Mouse (Mus musculus) heart, embryonic 12.5 days (tissue): ENCODE data around the gene Foxp1. TPM values are rescaled to one million over a fixed set of nuclear protein-coding genes. Genes with fewer than 3 reads are reported as not detected.

Experiments
- ATAC-seq: fragments of 200-750 bp; cut with Nextera tagmentation; 2 replicates; pipeline ENCODE4 v1.8.0; 2017; ENCODE audit warnings: moderate TSS enrichment, moderate library complexity; ENCODE audit not compliant: insufficient number of reproducible peaks, low FRiP score
- H3K27ac ChIP-seq: fragments of 300-500 bp; sonication (generic); 2 replicates; pipeline ENCODE4 v1.5.1; 2016; ENCODE audit warnings: mild to moderate bottlenecking, moderate library complexity; ENCODE audit not compliant: poor library complexity, severe bottlenecking
- H3K27me3 ChIP-seq: fragments of 300-500 bp; sonication (generic); replicated peaks from 2 replicates; pipeline ENCODE4 v1.6.1; 2016; ENCODE audit warnings: mild to moderate bottlenecking, moderate library complexity
- H3K36me3 ChIP-seq: fragments of 300-500 bp; sonication (generic); 2 replicates; pipeline ENCODE4 v1.6.1; 2016; ENCODE audit warnings: mild to moderate bottlenecking, moderate library complexity
- H3K4me1 ChIP-seq: fragments of 300-500 bp; sonication (generic); replicated peaks from 2 replicates; pipeline ENCODE4 v1.6.1; 2016; ENCODE audit warnings: mild to moderate bottlenecking
- H3K4me2 ChIP-seq: fragments of 300-500 bp; sonication (generic); 2 replicates; pipeline ENCODE4 v1.6.1; 2016; ENCODE audit warnings: mild to moderate bottlenecking, moderate library complexity
- H3K4me3 ChIP-seq: fragments of 300-500 bp; sonication (generic); 2 replicates; pipeline ENCODE4 v1.5.1; 2016; ENCODE audit warnings: mild to moderate bottlenecking
- H3K9ac ChIP-seq: fragments of 300-500 bp; sonication (generic); 2 replicates; pipeline ENCODE4 v1.6.1; 2016; ENCODE audit warnings: mild to moderate bottlenecking, moderate library complexity
- H3K9me3 ChIP-seq: fragments of 300-500 bp; sonication (generic); replicated peaks from 2 replicates; pipeline ENCODE4 v1.6.1; 2016; ENCODE audit warnings: mild to moderate bottlenecking, moderate library complexity
- WGBS: fragments of 180-500 bp; shearing (Covaris S2); methylation state at CpG from one replicate; pipeline ENCODE4 v1.1.7; 2016; 5-methylcytosine and 5-hydroxymethylcytosine counted together
- polyA plus RNA-seq: library from polyadenylated mRNA; unstranded; fragments of >200 nt; fragmentation: Nextera tagmentation; extraction: Ambion mirVana; gene quantifications from 2 replicates; pipeline ENCODE4 v1.2.1, GENCODE M21; 2016

Foxp1 gene
- polyA plus RNA-seq, 1 experiment from 2014 or later: 91.1 TPM

DNA sequence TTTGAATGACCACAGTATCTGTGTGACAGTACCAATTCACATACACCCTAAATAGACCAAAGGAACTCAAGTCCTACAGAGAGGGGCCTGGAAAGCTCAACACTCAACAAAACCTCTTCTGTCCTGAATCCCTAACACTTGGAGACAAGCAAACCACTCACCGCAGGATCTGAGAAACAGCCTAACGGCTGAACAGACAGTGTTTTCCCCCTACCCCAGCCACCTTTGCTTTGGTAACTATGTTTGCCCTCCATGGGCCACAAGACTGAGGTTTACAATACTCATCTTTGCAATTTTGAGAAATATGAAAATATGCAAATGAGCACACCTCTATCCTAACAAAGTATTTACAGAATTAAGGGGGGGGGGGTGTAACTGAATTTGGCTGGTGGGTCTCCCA is 525.7 kb downstream of the Foxp1 start:
- Histone ChIP-seq H3K36me3 (peaks cover 15% of the 10 kb centered on the region), H3K9me3 (no peaks in the 10 kb centered on the region), H3K9ac (no peak overlapping the region), H3K4me1 (peaks cover 72% of the 10 kb centered on the region), H3K27me3 (no peaks in the 10 kb centered on the region), H3K4me2 (no peak overlapping the region), H3K27ac (no peak overlapping the region), H3K4me3 (no peak overlapping the region)
- WGBS: 76% methylated on average over 2 of the region's 2 CpGs
- no peak for ATAC-seq

DNA sequence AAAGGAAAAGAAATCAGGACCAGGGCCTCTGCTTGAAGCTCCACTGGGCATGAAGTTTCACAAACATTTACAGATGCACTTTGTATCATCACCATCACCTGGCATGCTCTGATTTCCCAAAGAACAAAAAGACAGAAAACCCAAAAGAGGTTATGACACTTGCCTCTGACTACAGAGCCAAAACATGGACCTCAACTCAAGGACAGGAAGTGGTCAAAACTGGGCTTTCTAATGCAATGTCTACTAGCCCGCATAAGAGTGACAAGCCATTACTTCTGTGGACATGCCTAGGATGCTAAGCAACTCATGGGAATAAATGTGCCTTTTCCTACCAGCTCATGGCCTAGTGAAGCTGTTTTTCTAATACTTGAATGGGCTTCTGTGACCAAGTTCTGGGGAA is 526.2 kb downstream of the Foxp1 start:
- no peak for ATAC-seq
- Histone ChIP-seq H3K36me3 (peaks cover 10% of the 10 kb centered on the region; the same call in 1 of the 2 replicates), H3K27me3 (no peaks in the 10 kb centered on the region), H3K27ac (no peak overlapping the region; the same call in 1 of the 2 replicates), H3K4me1 (peaks cover 75% of the 10 kb centered on the region), H3K4me3 (no peak overlapping the region), H3K9ac (no peak overlapping the region), H3K9me3 (no peaks in the 10 kb centered on the region), H3K4me2 (no peak overlapping the region)
- WGBS: 87% methylated on average over 1 of the region's 1 CpGs

DNA sequence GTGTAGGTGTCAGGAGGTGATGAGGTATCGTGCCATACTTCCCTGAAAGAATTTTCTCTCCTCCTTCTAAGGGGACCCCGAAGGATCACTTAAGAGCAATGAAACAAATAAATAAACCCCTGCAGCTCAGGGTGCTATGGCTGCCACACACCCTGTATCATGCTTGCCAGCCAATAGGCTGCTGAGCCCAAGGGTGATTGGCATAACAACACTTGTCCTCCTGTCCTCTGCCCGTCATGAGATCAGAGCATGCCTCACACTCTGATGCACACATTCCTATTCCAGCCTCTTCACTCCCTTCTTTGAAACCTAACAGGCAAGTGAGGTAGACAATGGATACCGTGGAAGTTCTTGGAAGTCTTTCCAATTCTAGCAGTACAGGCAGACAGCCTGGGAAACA is 526.8 kb downstream of the Foxp1 start:
- ATAC-seq: no peak

DNA sequence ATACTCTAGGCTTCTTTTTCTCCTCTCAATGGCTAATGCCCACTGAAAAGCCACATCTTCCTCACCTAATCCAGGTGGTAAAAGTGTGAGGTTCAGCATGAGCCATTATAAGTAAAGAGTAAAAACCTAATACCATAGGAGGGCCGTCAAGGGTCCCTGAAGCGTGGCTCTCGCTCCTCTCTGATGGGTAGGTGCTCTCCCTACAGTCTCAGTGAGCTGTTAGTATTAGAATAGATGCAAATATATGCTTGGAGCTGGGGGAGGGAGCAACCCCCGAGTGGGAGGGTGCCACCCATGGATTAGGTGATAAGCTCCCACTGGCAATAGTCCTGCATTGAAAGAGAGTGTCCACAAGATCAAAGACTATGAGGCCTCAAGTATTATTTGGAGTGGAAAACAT is 527.6 kb downstream of the Foxp1 start:
- Histone ChIP-seq H3K4me3 (no peak overlapping the region), H3K4me2 (no peak overlapping the region), H3K9me3 (no peaks in the 10 kb centered on the region), H3K27me3 (no peaks in the 10 kb centered on the region), H3K36me3 (peaks cover 14% of the 10 kb centered on the region), H3K27ac (0 out of 2 replicates have a peak overlapping the region, but pooled peaks have one; percentile 34), H3K9ac (no peak overlapping the region), H3K4me1 (peaks cover 72% of the 10 kb centered on the region)
- WGBS: 78% methylated on average over 4 of the region's 4 CpGs
- no peak for ATAC-seq

More for the DNA sequence above, 526.8 kb downstream of the Foxp1 start:
- H3K9ac ChIP-seq: no peak overlapping the region
- WGBS: 66% methylated on average over 4 of the region's 4 CpGs
- H3K36me3 ChIP-seq: peaks cover 9% of the 10 kb centered on the region; the same call in 1 of the 2 replicates
- H3K27me3 ChIP-seq: no peaks in the 10 kb centered on the region
- H3K4me1 ChIP-seq: peaks cover 75% of the 10 kb centered on the region
- H3K27ac ChIP-seq: no peak overlapping the region; the same call in 1 of the 2 replicates
- H3K4me3 ChIP-seq: no peak overlapping the region
- no peak overlapping the region for H3K4me2 ChIP-seq
- no peaks in the 10 kb centered on the region for H3K9me3 ChIP-seq

DNA sequence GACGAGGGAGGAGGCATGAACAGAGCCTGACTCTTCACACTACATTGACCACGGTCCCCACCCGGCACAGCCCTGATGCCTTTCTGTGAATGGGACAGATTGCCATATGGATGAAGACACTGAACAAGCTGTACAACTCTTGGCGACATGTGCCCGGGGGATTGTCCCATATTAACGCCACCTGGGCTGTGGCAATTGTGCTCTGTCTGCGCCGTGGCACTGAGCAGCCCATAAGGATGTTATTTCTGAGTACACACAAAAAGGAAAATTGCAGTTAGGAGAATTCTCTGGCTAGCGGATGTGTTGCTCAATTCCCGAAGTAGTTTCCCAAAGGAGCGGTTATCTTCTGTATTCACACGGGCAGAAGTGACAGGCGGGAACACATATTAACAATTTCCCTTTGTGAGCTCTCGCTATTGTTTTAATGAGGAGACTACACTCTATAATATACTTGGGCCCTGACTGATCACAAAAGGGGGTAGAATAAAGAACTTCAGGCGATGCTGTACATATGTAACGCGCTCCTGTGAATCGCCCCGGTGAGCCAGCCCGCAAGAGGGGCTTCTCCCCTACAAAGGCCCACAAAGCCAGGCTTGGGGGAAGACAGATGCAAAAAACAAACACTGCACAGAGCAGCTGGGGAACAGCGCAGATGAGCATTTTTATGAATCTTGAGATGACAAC is 528.3 kb downstream of the Foxp1 start:
- no peaks in the 10 kb centered on the region for H3K9me3 ChIP-seq
- H3K4me1 ChIP-seq: peaks cover 71% of the 10 kb centered on the region
- no peaks in the 10 kb centered on the region for H3K27me3 ChIP-seq
- peak overlapping the region; percentile 34 for H3K27ac ChIP-seq
- no peak overlapping the region for H3K4me2 ChIP-seq
- H3K36me3 ChIP-seq: peaks cover 18% of the 10 kb centered on the region
- WGBS: 82% methylated on average over 21 of the region's 21 CpGs
- no peak overlapping the region for H3K4me3 ChIP-seq
- 0 out of 2 replicates have a peak, but pooled peaks have one; percentile 13 for ATAC-seq
- H3K9ac ChIP-seq: no peak overlapping the region

DNA sequence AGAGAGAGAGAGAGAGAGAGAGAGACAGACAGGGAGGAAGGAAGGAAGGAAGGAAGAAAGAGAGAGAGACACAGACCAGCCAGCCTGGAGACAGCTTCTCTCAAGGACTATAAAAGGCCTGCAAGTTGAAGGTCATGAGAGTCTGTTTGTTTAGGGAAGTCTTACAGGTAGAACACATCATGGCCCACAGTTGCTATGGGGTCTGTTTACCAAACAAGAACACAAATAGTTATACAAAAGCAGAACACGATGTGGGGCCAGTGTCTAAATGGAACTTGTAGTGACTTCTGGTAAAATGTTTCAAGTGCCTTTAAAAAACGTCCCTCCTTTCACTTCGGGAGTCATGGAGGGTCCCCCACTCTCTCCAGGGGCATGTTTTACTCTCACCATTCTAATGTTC is 529.3 kb downstream of the Foxp1 start:
- Histone ChIP-seq H3K4me3 (no peak overlapping the region), H3K27ac (peak overlapping the region; percentile 43), H3K36me3 (peaks cover 15% of the 10 kb centered on the region), H3K9me3 (no peaks in the 10 kb centered on the region), H3K27me3 (no peaks in the 10 kb centered on the region), H3K4me1 (peaks cover 77% of the 10 kb centered on the region), H3K4me2 (no peak overlapping the region), H3K9ac (no peak overlapping the region)
- ATAC-seq: no peak
- WGBS: 47% methylated on average over 3 of the region's 3 CpGs

DNA sequence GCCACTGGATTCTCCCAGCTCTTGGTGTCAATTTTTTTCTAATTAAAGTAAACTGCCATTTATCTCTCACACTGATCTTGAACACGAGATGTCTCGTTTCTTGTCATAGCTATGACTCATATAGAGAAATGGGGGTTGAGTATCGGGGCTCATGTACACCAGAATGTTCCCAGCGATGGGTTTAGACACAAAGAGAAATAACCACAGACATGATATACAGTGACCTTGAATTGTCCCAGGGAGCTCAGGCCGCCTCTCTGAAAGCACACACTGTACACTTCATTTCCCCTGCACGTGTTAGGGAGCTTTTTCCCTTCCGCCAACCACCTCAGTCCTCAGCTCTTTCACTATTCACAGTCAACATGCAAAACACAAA is 529.8 kb downstream of the Foxp1 start:
- Histone ChIP-seq H3K4me3 (no peak overlapping the region), H3K27me3 (no peaks in the 10 kb centered on the region), H3K4me1 (peaks cover 74% of the 10 kb centered on the region), H3K9me3 (no peaks in the 10 kb centered on the region), H3K9ac (no peak overlapping the region), H3K4me2 (no peak overlapping the region), H3K36me3 (peaks cover 14% of the 10 kb centered on the region), H3K27ac (peak overlapping the region; percentile 43; the same call in 1 of the 2 replicates)
- WGBS: 51% methylated on average over 7 of the region's 7 CpGs
- ATAC-seq: no peak

DNA sequence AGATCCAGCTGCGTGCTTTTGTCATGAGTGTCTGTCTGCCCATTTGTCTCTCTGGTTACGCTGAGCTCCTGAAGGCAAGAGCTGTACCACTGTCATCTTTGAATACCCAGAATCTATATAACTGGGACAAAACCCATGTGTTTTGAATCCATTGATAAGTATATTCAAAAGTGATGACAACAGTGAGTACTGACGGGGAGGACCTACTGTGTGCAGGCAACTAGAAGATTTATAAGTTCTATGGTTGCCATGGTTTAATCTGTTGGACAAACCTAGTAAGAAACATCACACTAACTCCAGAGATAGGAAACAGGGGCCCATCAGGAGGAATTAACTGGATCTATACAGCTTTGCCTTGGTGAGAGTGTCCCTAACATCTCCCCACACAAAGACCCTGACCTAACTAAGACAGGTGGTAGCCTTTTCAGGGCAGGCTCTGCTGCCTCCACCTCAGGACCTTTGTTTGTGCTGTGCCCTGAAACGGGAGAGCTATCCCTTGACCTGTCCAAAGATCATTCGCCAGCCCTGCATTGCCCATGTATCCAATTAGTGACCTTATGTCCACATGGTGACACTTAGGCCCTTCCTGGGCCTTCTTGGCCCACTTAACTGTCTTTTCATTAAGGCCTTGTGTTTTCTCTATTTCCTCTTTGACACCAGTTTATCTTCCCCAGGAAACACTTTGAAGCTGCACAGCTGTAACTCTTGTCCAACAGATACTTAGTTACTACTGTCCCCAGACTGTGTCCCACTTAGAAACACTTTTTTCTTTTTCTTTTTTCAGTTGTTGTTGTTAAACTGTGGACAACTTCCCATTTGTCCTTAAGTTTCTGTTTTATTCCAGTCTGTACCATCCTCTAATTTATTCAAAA is 530.4 kb downstream of the Foxp1 start:
- Histone ChIP-seq H3K4me2 (no peak overlapping the region), H3K4me3 (no peak overlapping the region), H3K36me3 (peaks cover 11% of the 10 kb centered on the region), H3K27me3 (no peaks in the 10 kb centered on the region), H3K4me1 (peaks cover 71% of the 10 kb centered on the region), H3K9me3 (no peaks in the 10 kb centered on the region), H3K9ac (no peak overlapping the region), H3K27ac (peak overlapping the region; percentile 43; the same call in 1 of the 2 replicates)
- 70% methylated on average over 5 of the region's 5 CpGs for whole genome bisulfite sequencing
- ATAC-seq: no peak

DNA sequence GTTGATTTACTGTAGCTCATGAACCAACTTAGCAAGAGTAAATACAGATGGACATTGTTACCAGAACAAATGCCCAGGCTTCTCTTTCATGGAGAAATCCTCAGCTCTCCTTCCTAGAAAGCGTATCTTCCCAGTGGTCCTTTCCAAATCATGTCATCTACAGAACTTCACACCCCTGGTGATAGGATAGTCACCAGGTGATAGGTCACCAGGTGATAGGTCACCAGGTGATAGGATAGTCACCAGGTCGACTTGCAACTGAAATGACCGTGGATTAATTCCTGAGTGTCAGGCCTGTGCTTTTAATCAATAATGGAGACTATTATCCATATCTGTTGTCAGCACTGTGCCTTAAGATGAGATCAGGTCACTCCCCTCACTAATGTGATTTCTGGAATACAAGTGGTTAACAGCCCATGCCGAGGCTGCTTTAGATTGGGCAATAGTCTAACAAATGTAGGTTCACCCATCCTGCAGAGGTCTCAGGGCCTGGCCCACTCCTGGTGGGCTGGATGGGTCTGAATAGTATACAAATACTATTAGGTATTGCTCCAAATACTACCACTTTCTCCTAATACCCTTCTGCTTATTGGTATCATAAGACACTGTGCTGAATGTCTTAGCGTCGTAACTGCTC is 534.9 kb downstream of the Foxp1 start:
- H3K4me3 ChIP-seq: no peak overlapping the region
- no peaks in the 10 kb centered on the region for H3K27me3 ChIP-seq
- ATAC-seq: no peak
- H3K9me3 ChIP-seq: no peaks in the 10 kb centered on the region
- peaks cover 51% of the 10 kb centered on the region for H3K4me1 ChIP-seq
- no peak overlapping the region for H3K4me2 ChIP-seq
- H3K27ac ChIP-seq: no peak overlapping the region
- peaks cover 17% of the 10 kb centered on the region for H3K36me3 ChIP-seq
- H3K9ac ChIP-seq: no peak overlapping the region
- 80% methylated on average over 6 of the region's 6 CpGs for WGBS

DNA sequence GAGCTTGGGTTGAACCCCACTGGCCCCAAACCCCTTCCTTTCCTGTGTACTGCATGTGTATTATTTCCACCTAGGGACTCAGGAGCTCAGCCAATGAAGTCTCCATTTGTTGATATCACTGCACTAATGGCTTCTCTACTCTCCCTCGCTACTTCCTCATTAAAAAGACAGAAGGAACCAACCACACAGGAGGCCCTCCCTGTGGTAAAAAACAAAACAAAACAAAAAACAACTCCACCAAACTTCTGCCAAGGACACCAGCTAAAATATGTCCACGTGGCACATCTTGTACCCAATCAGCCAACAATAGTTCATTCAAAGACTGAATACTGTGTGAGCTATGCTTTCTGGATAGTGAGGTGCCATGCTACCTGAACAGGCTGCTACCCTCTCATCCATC is 537.1 kb downstream of the Foxp1 start:
- Histone ChIP-seq H3K36me3 (peaks cover 17% of the 10 kb centered on the region), H3K27ac (no peak overlapping the region), H3K4me1 (peaks cover 47% of the 10 kb centered on the region), H3K4me3 (no peak overlapping the region), H3K9ac (no peak overlapping the region), H3K4me2 (no peak overlapping the region), H3K27me3 (no peaks in the 10 kb centered on the region), H3K9me3 (no peaks in the 10 kb centered on the region)
- WGBS: 83% methylated on average over 2 of the region's 2 CpGs
- no peak for ATAC-seq

DNA sequence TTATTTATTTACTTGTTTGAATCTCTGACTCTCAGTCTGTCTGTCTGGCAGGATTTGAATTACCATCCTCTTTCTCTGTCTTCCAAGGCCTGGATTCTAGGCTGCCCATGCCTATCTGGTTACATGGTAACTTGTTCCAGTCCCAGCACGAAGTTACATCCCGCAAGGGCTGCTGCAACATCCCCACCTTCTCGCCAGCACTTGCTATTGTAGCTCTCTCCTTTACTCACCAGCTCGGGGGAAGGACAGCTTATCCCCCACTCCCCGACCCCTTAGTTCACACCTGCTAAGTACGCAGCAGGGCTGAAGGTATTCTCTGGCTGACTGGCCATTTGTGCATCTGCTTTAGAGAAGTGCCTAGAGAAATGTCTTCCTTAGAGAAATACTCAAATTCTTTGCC is 537.9 kb downstream of the Foxp1 start:
- H3K4me3 ChIP-seq: no peak overlapping the region
- 62% methylated on average over 6 of the region's 6 CpGs for WGBS
- H3K27ac ChIP-seq: no peak overlapping the region
- peaks cover 44% of the 10 kb centered on the region for H3K4me1 ChIP-seq
- no peaks in the 10 kb centered on the region for H3K27me3 ChIP-seq
- H3K9ac ChIP-seq: no peak overlapping the region
- no peak for ATAC-seq
- H3K4me2 ChIP-seq: no peak overlapping the region
- H3K36me3 ChIP-seq: peaks cover 9% of the 10 kb centered on the region
- no peaks in the 10 kb centered on the region for H3K9me3 ChIP-seq
